Mouse (Mus musculus) ES-Bruce4 (cell line): ENCODE results near the gene 1700017N19Rik.

ENCODE experiments used
- CTCF ChIP-seq: IDR thresholded peaks from one replicate; pipeline ENCODE4 v1.8.1; 2011; ENCODE audit warnings: low read depth, low read length
- POLR2A ChIP-seq: IDR thresholded peaks from one replicate; pipeline ENCODE4 v1.8.1; 2011; ENCODE audit warnings: low read length; ENCODE audit not compliant: insufficient read depth

GRCm38 (mm10) chr10:100620040-100620439, 29.8 kb downstream of the 1700017N19Rik start:
- no peak for TF ChIP-seq POLR2A
- no peak for TF ChIP-seq CTCF
